Mouse (Mus musculus) frontal cortex, postnatal 25 days (tissue): ENCODE data around the gene Clip1.
"Not testable (repeated sequence)": the region's sequence is repeated elsewhere in the genome, so short reads cannot be mapped to it uniquely, and the experiment has no call there.

ENCODE experiments used
- DNase-seq, 2 experiments: peaks; one replicate each; pipeline ENCODE4 v3.0.0; 2022; ENCODE audit warnings: low spot score in 2 of 2

The Clip1 gene

DNA sequence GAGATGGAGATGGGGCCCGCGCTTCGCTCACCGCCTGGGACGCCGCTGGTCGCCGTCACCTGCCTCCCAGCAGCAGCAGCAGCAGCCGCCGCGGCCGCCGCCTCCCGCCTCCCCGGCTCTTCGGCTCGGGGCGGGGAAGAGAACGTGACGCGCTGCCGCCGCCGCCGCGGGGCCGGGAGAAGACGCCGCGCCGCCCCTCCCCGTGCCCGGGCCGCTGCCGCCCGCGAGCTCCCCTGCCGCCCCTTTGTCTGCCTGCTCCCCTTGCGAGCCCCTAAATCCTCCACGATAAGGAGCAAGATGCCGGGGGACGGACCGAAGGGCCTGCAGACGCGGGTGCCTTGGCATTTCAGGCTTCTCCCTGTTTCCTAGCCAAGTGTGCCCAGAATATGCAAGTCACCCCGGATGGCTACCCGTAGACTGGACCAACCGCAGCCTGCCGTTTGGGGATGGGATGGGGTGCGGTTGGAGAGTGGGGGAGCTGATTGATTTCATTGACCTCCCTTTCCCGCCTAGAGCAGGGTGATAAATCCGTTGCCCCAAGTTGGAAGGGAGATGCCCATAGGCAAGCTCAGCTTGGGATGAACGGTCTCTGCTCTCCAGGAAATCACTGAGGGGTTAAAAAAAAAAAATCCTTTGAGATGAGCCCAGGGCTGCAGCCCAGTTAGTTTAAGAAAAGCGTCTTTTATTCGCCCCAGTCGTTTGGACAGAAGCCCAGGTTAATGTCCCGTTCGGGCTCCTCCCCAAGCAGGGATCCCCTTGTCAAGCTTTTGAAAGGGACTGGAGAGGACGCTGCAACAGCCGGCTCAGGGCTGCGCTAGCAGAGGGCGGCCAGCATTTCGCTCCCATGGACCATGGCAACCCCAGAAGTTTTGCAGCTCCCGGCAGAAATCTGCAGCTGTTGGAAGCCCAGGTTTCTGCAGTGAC lies at the start of gene Clip1:
Gene Clip1, minus strand, starts transcription at position 398 of the 924 bp plus-strand sequence.
- peak; percentile 19 to 63 for DNase-seq

DNA sequence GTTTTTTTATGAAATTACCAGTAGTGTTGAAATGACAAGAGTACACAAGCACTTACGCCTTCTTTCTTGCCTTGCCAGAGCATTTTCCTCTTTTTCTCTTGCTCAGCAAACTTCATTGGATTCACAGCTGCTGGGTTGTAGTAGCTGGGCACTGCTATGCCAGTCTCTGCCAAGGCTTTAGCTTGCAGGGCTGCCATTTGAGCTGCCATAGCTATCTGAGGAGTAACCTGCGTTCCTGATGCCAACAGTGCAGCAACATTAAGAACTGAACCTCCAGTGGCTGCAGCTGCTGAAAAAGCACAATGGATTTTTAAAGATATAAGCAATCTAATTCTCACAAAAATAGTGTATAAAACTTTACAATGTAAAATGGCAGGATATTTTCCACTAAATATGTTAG lies 46.6 kb upstream of the Clip1 start:
- DNase-seq: no peak

DNA sequence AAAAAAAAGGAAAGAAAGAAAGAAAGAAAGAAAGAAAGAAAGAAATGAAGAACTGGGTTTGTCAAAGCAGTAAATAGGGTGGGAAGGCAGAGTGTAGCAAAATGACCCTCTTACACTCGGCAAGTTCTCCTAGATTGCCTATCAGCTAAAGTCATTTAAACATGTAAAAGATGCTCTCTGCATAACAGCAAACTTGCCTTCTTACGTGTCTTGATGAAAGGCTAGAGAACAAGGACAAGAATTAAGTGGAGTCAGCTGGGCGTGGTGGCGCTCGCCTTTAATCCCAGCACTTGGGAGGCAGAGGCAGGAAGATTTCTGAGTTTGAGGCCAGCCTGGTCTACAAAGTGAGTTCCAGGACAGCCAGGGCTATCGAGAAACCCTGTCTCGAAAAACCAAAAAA lies 39.4 kb upstream of the Clip1 start:
- not testable (repeated sequence) for DNase-seq

DNA sequence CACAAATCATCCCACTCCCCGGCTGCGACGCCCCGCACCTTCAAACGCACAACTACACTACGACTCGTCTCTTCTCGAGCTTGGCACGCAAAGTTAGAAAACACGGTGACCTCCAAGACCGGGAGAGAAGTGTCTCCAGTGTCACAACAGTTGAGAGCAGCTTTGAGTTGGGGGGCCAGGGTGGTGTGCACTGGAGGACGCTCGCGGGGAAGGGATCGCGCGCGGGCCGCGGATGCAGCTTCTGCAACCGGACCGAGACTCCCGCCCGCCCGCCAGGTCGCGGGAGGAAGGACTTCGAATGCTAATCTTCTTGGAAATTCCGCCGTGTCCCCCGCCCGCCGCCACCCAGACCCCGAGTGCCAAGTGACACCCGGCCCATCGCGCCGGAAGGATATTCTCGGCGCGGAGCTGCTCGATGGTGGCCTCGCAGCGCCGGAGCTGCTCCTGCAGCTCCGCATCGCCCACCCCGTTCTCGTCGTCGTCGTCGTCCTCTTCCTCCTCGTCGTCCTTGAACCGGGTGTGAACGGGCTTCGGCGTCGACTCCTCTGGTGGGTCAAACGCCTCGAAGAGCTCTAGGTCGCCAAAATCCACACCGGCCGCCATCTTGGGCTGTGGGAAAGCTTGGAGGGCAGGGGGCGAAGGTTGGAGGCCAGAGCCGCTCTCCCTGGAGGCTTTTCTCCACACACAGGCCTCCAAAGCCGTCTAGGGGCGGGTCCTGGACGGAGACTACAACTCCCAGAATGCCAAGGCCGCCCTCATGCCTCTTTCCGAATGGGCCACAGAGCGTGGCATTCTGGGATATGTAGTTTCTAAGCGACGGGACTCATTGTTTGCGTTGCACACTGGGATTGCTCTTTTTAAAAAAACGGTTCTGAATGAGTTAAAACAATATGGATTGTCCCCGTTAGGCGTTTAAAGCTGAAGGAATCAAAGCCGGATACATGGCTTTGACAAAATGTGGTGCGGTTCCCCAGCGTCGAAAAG lies 36.2 kb upstream of the Clip1 start, which contains the start of gene Zcchc8:
Gene Zcchc8, minus strand, starts transcription at position 773 of the 984 bp plus-strand sequence.
- DNase-seq: peak; percentile 87 to 96

DNA sequence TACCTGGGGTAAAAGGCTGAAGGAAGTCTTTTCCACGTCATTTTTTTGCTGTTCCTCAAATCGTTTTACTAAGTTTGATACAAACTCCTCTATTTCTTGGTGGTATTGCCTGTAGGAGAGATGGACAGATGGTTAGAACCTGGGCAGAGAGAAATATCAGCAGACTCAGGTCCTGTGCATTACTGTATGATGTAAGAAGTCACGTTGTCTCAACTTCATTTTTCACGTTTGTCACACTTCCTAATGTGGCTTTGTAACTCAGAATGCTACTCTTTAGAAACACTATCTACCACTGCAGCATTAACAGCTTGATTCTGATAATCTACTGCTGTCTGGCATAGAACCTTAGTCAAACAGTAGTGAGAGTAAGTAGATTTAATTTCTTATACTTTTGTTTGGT lies 30.2 kb upstream of the Clip1 start:
- DNase-seq: no peak

DNA sequence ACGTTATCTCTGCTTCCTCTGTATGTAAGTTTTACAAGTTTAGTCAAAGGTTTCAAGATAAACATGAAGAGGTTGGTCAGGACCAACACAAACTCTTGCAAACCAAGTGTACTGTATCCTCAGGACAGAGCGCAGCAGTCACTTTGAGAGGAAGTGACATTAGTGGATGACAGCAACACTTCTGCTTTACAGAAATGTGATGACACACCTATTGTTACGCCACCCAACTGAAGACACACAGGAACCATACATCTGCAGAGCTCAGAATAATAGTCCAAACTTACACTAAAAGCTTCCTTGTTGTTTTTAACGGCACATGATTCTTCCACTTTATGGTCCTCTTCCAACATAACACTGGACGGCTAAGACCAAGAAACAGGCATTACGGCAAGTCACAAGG lies 29.4 kb upstream of the Clip1 start:
- DNase-seq: no peak

DNA sequence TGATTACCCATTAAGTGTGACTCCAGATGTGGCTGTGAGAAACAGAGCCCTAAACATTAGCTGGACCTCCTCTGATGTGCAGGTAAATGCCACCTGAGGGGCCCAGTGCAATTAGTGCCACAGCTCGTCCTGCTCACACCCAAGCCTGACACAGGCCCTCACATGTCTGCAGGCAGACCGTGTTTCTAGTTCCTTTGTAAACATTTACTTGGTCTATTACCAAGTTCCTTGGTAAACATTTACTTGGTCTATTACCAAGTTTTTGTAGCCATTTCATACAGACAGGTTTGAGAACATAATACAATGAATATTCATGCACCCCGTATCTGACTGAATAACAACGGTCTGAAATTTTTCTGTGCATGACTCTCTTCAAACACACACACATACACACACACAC lies 25.2 kb upstream of the Clip1 start:
- DNase-seq: no peak

DNA sequence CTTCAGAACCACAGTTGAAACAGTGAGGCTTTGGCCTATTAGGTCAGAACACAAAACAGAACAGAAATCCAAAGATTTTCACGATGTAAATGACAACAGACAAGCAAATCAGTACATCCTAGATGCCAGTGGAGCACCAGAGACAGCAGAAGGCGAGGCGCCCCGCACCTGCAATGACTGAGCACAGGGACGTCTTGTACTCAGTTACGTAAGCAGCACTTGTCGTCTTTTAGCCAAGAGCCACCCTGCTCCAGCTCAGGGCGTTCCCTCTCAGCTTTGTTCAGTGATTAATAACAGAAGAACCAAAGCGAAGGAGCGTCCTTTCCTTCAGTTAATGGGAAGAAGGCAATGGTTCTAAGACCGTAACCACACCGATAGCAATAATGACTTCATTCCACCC lies 24.2 kb upstream of the Clip1 start:
- DNase-seq: no peak

DNA sequence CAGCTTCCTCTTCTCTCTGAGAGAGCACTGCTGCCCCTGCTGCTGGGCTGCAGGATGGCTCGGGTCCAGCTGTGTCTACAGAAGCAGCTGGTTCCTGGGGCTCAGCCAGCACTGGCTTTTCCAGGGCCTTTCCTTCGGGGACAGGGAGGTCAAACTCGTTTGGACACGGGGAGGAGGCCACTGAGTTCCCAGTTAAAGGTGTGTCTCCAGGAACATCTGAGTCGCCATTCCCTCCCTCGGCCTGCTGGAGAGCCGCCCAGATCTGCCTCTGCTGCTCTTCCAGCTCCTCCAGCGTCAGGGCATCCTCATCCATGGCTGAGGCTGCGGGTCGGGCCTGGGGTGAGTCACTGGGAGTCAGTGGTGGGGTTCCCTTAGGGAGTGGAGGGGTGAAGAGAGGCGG lies 16.2 kb upstream of the Clip1 start:
- DNase-seq: peak; percentile 11 to 13

DNA sequence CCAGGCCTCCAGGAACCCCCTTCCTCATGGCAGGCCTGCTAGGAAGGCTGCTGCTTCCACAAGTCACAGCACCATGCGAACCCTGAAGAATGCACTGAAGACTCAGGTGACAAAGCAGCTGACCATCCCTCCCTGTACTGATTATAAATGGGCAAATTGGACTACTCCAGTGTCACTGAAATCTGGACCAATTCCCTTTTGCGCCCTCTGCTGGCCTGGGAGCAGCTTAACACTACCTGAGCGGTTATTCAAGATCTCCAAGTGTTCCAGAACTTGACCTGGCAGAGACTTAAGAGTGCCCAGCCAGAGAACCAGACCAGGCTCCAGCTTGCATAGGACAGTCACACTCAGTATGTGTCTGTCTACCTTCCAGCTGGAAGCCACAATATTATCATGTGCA lies 14.8 kb upstream of the Clip1 start:
- DNase-seq: peak; percentile 19 to 50

DNA sequence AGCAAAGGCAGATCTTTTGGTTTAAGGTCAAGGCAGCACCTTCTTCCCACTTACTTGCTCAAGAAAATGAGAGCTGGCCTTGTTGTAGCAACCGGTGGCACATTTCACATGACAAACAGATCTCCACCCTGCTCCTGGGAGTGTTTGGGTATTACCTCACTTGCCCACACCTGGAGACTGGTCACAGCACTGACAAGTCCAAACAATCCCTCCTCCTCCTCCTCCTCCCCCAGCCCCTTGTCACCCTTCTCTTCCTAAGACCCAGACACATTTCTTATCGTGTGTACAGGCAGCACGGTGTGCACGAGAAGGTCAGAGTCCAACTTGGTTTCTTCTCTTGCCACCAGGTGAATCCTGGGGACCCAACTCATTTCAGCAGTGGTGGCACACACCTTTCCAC lies 12.5 kb upstream of the Clip1 start:
- DNase-seq: no peak

DNA sequence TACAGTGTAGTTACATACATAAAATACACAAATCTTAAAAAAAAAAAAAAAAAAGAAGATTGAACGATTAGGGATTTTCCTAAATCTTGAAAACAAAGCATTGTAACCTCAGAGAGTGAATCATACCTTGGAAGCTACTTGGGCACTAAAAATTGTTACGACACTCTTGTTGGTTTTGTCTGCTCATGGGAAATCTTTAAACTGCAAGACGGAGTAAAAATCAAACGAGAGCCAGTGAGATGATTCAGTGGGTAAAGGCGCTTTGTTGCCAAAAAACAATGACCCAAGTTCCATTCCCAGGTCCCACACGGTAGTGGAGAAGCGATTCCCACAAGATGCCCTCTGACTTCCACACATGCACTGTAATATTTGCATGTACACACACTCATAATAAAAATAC lies 11.8 kb upstream of the Clip1 start:
- no peak for DNase-seq

DNA sequence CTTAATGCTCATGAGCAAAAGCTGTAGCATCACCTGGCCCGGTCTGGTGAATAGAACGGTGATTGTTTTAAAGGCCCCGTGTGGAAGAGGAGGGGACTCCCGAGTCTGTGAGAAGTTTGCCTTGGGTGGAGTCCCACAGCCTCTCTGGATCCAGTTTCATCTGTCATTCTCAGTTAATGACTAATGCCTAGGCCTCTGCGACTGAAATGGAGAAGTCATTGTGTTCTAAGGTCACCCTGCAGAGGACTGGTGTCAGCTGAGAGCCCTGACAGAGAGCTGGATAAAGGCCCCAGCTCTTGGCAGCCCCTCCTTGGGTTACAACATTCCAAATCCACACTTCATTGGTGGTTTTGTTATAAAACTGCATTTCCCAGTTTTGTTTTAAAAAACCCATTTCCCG lies 10.1 kb upstream of the Clip1 start:
- DNase-seq: no peak

DNA sequence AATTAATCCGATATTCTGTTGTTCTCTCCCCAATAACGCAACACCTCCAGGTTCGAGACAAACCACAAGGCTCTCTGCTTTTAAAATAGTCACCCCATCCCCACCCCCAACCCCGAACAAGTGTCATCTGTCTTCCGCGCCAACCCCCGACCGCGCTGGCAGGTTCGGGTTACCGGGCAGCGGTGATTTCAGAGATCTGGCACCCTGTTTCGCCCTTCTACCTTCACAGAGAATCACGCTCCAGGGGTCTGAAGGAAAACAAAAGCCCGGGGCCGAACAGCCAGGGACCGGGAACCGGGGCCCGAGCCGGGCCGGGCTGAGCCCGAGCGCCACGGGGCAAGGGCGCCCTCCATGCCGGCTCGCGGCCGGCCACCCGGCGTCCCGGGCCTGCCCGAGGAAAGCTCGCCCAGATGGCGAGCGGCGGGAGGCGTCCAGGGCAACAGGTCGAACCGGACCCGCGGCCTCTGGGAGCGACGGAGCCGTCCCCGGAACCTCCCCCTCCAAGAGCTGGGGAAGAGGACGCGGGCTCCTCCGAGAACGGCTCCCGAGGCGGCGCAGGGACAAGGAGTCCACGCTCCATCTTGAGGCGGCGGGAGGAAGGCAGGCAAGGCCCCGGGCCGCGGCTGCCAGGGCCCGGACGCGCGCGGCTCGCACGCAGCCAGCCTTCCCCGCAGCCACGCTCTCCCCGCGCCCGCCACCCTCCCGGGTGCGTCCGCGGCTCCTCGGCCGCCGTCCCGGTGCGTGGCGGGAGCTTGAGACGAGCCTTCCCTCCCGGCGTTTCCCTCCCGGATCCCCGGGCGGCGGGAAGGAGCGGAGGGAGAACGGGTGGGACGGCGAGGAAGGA lies 819 bp downstream of the Clip1 start:
- peak; percentile 29 to 45 for DNase-seq

DNA sequence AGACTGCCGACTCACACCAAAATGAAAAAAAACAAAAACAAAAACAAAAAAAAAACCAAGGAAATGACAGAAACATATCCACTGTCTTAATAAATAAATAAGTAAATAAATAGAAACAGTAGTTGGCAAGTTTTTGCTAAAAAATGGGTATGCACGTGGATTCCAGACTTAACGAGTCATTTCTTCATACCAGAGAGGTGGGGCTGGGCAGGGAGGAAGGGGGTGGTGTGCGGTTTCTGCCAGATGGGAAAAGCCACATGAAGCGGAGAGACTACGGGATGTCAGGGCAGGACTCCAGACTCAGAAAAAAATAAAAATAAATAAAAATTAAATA lies 1.4 kb downstream of the Clip1 start:
- no peak for DNase-seq

DNA sequence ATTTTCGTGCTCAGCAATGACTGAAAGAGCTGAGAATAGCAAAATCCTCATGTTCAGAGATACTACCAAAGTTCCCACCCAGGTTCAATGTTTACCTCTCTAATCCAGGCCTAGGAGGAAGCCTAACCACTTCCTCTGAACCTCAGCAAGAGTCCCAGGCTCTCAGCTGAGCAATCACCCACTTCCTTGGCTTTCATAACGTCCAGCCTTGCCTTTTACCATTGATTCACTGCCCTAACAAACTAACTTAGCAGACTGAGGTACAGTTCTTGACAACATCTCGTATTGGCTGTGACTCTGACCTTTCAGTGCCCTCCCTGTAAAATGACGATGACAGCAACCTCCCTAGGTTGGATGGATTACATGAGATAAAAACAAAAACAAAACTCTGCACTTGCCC lies 2.0 kb downstream of the Clip1 start:
- no peak for DNase-seq

DNA sequence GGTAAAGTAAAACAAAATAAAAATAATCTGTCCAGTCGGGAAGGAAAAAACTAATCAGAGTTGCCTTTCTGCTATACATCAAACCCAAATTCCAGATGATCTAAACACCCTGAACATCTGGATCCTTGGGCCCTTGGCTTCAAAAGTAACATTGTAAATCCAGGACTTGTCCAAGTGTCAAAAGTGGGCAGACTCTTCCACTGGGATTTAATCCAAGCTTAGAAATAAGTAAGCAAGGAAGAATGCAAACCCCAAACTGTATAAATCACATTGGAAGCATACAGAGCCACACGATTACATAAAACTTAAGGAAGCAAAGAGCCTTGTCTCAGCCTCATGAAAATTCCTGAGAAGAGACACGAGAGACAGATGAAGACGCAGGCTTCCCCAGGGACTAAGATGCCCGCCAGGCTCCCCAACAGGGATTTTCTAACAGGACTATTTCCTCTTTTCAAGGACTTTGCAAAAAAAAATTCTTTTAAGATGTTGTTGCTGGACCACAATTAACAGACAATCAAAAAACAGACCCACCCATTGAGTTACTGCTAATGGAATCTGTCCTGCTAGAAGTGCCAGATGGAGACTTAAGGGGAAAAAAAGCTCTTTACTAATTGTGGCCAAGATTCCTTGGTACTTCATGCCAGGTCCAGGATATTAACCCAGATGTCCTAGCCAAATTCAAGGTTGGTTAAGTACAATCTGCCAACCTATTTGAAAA lies 4.7 kb downstream of the Clip1 start:
- DNase-seq: no peak

DNA sequence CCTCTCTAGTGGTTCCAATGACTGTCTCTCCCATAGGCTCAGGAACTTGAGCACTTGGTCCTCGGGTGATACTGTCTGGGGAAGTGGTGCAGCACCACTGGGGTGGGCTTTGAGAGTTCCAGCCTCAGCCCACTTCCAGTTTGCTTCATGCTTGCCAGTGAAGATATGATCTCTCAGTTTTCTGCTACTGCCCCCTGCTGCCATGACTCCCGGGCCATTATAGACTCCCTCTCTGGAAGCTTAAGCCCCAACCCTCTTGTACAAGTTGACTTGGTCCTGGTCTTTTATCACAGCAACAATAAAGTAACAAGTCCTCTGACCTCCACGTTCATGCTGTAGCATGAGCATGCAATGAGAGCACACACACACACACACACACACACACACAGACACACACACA lies 5.3 kb downstream of the Clip1 start:
- no peak for DNase-seq

DNA sequence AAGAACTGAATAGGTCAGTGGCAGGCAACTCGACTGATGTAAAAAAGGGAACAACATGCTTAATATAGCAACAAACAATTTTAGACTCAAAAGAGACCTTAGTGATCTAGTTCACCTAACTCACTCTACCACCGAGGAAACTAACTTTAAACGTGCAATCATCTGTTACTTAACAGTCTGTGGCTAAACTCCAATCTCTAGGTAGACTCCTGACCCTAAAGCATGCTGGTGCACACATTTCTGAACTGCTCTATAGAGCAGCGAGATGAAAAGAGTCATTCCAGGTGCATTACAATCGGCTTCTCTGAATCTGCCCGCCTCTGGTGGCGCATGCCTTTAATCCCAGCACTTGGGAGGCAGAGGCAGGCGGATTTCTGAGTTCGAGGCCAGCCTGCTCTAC lies 8.7 kb downstream of the Clip1 start:
- no peak for DNase-seq

DNA sequence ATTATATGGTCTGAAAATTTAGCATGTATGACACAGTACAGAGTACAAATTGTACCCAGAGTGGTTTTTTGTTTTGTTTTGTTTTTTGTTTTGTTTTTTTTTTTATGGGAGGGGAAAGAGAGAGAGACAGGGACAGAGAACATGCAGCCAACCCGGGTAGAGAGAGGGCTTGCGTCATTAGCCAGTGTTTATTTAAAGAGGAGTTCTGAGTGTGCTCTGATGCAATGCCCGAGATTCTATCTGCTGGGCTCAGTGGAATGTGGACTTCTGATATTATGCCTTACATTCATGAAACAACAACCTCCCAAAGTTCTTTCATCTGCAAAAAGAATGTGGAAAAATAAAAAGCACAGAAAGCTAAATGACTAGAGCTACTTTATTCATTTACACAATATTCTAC lies 9.2 kb downstream of the Clip1 start:
- no peak for DNase-seq

DNA sequence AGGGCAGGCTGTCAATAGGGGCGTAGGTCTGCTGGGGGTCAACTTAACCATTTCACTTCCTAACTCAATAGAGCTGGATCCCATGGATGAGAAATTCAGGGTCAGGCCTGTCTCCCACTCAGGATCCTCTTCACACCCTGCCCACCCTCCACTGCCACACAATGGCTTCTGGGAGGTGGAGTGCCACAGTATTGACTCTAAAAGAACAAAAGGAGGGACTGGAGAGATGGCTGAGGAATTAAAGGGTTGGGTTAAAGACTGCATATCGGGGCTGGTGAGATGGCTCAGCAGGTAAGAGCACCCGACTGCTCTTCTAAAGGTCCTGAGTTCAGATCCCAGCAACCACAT lies 13.0 kb downstream of the Clip1 start:
- no peak for DNase-seq
